Mouse (Mus musculus) mouse trophoblast stem cell (cell line): ENCODE measurements around the gene Ttc39d.

Experiments
- in situ Hi-C, 2 experiments: fragments of 300-500 bp; cut with MseI, MboI; formaldehyde crosslinking; loops; 2 replicates in 1 of 2; 3 replicates in 1 of 2; pipeline ENCODE4 v1.15.1; 2025

Gene Ttc39d

GRCm38 (mm10) chr17:80206671-80207581, at the start of gene Ttc39d, which contains the start of gene Srsf7:
Ttc39d (plus strand) TSS chr17:80207460.
Srsf7 (minus strand) TSS chr17:80207307.
- in situ Hi-C loops = no loop called here

- in situ Hi-C loops = no loop called here
These were observed 49.8 kb upstream of the Ttc39d start for GRCm38 (mm10) chr17:80157489-80157888.

- in situ Hi-C loops = no loop called here
These were observed 46.8 kb upstream of the Ttc39d start for GRCm38 (mm10) chr17:80160454-80160853.

GRCm38 (mm10) chr17:80163991-80164390, 43.3 kb upstream of the Ttc39d start:
- in situ Hi-C loops = no loop called here

- in situ Hi-C loops = no loop called here
These were observed 41.5 kb upstream of the Ttc39d start for GRCm38 (mm10) chr17:80165741-80166140.

- in situ Hi-C loops = no loop called here
These were observed 40.9 kb upstream of the Ttc39d start for GRCm38 (mm10) chr17:80166346-80166745.

GRCm38 (mm10) chr17:80167436-80167835, 39.8 kb upstream of the Ttc39d start:
- in situ Hi-C loops = no loop called here

- in situ Hi-C loops = no loop called here
These were observed 39.4 kb upstream of the Ttc39d start for GRCm38 (mm10) chr17:80167851-80168251.

- in situ Hi-C loops = no loop called here
These were observed 38.7 kb upstream of the Ttc39d start for GRCm38 (mm10) chr17:80168425-80169182.

GRCm38 (mm10) chr17:80169792-80170191, 37.5 kb upstream of the Ttc39d start:
- in situ Hi-C loops = loop anchor here in 1 of 2 experiments (10.0 kb wide), 1 partner anchor 125 kb away; no protein-coding TSS in a partner anchor

- in situ Hi-C loops = loop anchor here in 1 of 2 experiments (10.0 kb wide), 1 partner anchor 126 kb away; no protein-coding TSS in a partner anchor
These were observed 36.3 kb upstream of the Ttc39d start for GRCm38 (mm10) chr17:80170951-80171350.

GRCm38 (mm10) chr17:80171948-80172347, 35.3 kb upstream of the Ttc39d start:
- in situ Hi-C loops = loop anchor here in 1 of 2 experiments (10.0 kb wide), 1 partner anchor 127 kb away; no protein-coding TSS in a partner anchor

GRCm38 (mm10) chr17:80172761-80173160, 34.5 kb upstream of the Ttc39d start:
- in situ Hi-C loops = loop anchor here in 1 of 2 experiments (10.0 kb wide), 1 partner anchor 128 kb away; no protein-coding TSS in a partner anchor

GRCm38 (mm10) chr17:80173708-80174107, 33.6 kb upstream of the Ttc39d start:
- in situ Hi-C loops = loop anchor here in 1 of 2 experiments (10.0 kb wide), 1 partner anchor 129 kb away; no protein-coding TSS in a partner anchor

GRCm38 (mm10) chr17:80174146-80174545, 33.1 kb upstream of the Ttc39d start:
- in situ Hi-C loops = loop anchor here in 1 of 2 experiments (10.0 kb wide), 1 partner anchor 129 kb away; no protein-coding TSS in a partner anchor

- in situ Hi-C loops = loop anchor here (5.0 to 25.0 kb wide), 3 partner anchors 128 to 288 kb away; partner anchors contain the start of gene Atl2 (in 1 of the 2)
These were observed 32.4 kb upstream of the Ttc39d start for GRCm38 (mm10) chr17:80174699-80175385.

GRCm38 (mm10) chr17:80175386-80175739, 31.9 kb upstream of the Ttc39d start:
- in situ Hi-C loops = loop anchor here (5.0 to 25.0 kb wide), 3 partner anchors 128 to 288 kb away; partner anchors contain the start of gene Atl2 (in 1 of the 2)

GRCm38 (mm10) chr17:80175966-80176365, 31.3 kb upstream of the Ttc39d start:
- in situ Hi-C loops = loop anchor here (5.0 to 25.0 kb wide), 3 partner anchors 129 to 289 kb away; partner anchors contain the start of gene Atl2 (in 1 of the 2)

GRCm38 (mm10) chr17:80178846-80179245, 28.4 kb upstream of the Ttc39d start:
- in situ Hi-C loops = loop anchor here (5.0 to 25.0 kb wide), 3 partner anchors 132 to 292 kb away; partner anchors contain the start of gene Atl2 (in 1 of the 2)

- in situ Hi-C loops = loop anchor here (5.0 to 25.0 kb wide), 4 partner anchors 133 to 293 kb away; partner anchors contain the start of gene Atl2 (in 1 of the 2)
These were observed 27.3 kb upstream of the Ttc39d start for GRCm38 (mm10) chr17:80179959-80180358.

- in situ Hi-C loops = loop anchor here (10.0 to 25.0 kb wide), 2 partner anchors 166 to 293 kb away; partner anchors contain the start of gene Atl2 (in 1 of the 2)
These were observed 26.8 kb upstream of the Ttc39d start for GRCm38 (mm10) chr17:80180468-80180867.
